Mouse (Mus musculus) liver, adult 2 months (tissue): ENCODE measurements around the gene Tmeff1. TPM values are rescaled to one million over a fixed set of nuclear protein-coding genes. Genes with fewer than 3 reads are reported as not detected.

Experiments
- DNase-seq: peaks from one replicate; pipeline ENCODE4 v3.0.0-alpha.2; 2011; ENCODE audit warnings: low read depth, low spot score; ENCODE audit errors: extremely low read depth
- H3K27ac ChIP-seq: fragments of 200-500 bp; replicated peaks from 2 replicates; pipeline ENCODE4 v1.5.1; 2012; ENCODE audit warnings: low read depth, mild to moderate bottlenecking, control low read depth, inconsistent platforms, low read length; ENCODE audit not compliant: insufficient read depth
- H3K27me3 ChIP-seq: fragments of 200-500 bp; 2 replicates; pipeline ENCODE4 v1.6.1; 2012; ENCODE audit warnings: mild to moderate bottlenecking, moderate library complexity, low read length, inconsistent platforms; ENCODE audit not compliant: control insufficient read depth, insufficient read depth
- H3K36me3 ChIP-seq: fragments of 200-500 bp; 2 replicates; pipeline ENCODE4 v1.6.1; 2012; ENCODE audit warnings: low read length, inconsistent platforms; ENCODE audit not compliant: control insufficient read depth, insufficient read depth
- H3K4me1 ChIP-seq: fragments of 200-500 bp; 2 replicates; pipeline ENCODE4 v1.6.1; 2011; ENCODE audit warnings: low read length; ENCODE audit not compliant: control insufficient read depth, insufficient read depth
- H3K4me3 ChIP-seq: fragments of 200-500 bp; 2 replicates; pipeline ENCODE4 v1.5.1; 2011; ENCODE audit warnings: low read depth, mild to moderate bottlenecking, control low read depth, low read length, moderate library complexity; ENCODE audit not compliant: insufficient read depth
- H3K79me2 ChIP-seq: fragments of 200-500 bp; 2 replicates; pipeline ENCODE4 v1.6.1; 2012; ENCODE audit warnings: inconsistent platforms, mild to moderate bottlenecking, low read length, moderate library complexity; ENCODE audit not compliant: control insufficient read depth, insufficient read depth
- H3K9ac ChIP-seq: fragments of 200-500 bp; 2 replicates; pipeline ENCODE4 v1.6.1; 2012; ENCODE audit warnings: low read depth, mild to moderate bottlenecking, control low read depth, inconsistent platforms, low read length
- CTCF ChIP-seq: fragments of 200-500 bp; IDR thresholded peaks from 2 replicates; pipeline ENCODE4 v1.5.1; 2011; ENCODE audit warnings: low read depth, low read length, control low read depth
- POLR2A ChIP-seq: fragments of 200-500 bp; IDR thresholded peaks from 2 replicates; pipeline ENCODE4 v1.6.1; 2011; ENCODE audit warnings: low read length, control low read depth; ENCODE audit not compliant: insufficient read depth; ENCODE audit errors: extremely low read depth
- WGBS: fragments of 180-500 bp; shearing (Covaris S2); methylation state at CpG from one replicate; pipeline ENCODE4 v1.1.7; 2018; 5-methylcytosine and 5-hydroxymethylcytosine counted together
- polyA plus RNA-seq: library from polyadenylated mRNA; depleted of rRNA; stranded (reverse); fragments of >200 nt; gene quantifications from 2 replicates; pipeline ENCODE4 v1.2.3, GENCODE M21; 2012
- total RNA-seq: library from RNA; depleted of rRNA; stranded (reverse); fragments of >200 nt; gene quantifications from 2 replicates; pipeline ENCODE4 v1.2.3, GENCODE M21; 2014

Gene Tmeff1
- total and polyA plus RNA-seq, 2 experiments: 0.09 TPM; not detected in 1

DNA sequence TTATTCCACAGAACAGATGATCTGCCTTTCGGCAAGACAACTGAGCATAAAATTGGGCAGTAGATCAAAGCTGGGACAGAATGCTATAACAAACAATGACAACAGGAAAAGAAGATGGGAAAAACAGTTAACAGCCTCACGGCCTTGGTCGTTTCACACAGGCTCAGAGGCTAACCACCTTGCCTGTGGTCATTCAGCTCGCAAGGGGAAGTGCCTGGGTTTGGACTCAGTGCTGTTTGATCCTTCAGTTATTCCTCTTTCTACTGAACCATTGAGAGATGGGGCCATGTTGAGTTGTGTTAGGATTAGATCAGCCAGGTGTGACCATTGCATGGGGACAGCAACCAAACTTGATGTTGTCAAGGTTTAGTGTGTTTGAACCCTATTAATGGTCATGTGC is 75.2 kb downstream of the Tmeff1 start:
- Histone ChIP-seq H3K36me3 (no peaks in the 10 kb centered on the region), H3K4me1 (no peaks in the 10 kb centered on the region), H3K4me3 (no peak overlapping the region), H3K27ac (no peak overlapping the region), H3K79me2 (no peaks in the 10 kb centered on the region), H3K27me3 (no peaks in the 10 kb centered on the region), H3K9ac (no peak overlapping the region)
- 95% methylated on average over 4 of the region's 4 CpGs for WGBS
- no peak for TF ChIP-seq POLR2A
- no peak for TF ChIP-seq CTCF
- DNase-seq: no peak

DNA sequence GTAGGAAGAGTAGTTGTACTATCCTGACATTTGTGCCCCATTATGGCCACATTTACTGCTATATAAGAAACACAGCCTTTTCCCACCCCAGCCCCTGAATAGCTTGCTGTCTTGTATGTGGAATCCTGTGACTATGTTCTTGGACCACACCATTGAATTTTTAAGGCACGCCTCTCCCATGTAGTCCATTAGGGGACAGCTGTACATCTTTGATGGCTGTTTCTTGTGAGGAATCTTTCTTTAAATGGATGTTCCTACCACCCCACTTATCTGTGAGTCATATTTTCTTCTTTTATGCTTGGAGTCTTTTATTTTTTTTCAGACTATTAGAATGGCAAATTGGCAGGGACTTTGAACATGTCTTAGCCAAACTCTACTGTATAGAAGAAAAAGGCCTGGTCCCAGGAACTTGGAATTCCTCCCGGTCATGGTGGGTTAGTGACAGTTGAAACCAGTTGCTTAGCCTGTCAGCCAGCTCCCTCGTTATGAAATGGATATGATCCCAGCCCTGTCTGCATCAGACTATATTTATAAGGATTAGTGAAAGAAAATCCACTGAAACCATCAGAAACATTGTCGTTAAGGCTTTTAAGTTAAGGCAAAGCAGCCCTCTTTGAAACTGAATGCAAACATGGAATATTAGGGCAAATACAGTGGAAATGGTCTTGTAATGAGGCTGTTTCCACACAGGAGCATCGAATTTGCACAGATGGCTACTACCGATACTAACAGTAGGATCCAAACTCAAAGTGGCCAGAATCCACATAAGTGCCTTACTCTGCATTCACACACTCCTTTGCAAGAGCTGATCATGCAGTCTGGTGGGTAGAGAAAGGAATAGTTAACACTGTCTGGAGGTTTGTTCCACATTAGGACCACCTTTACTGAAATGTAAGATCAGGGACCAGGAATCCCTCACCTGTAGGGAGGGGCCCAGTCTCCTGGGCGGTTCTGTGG is 75.9 kb downstream of the Tmeff1 start:
- Histone ChIP-seq H3K4me3 (no peak overlapping the region), H3K27ac (no peak overlapping the region), H3K79me2 (no peaks in the 10 kb centered on the region), H3K9ac (no peak overlapping the region), H3K36me3 (no peaks in the 10 kb centered on the region), H3K27me3 (no peaks in the 10 kb centered on the region), H3K4me1 (no peaks in the 10 kb centered on the region)
- 93% methylated on average over 7 of the region's 7 CpGs for WGBS
- DNase-seq: no peak
- TF ChIP-seq POLR2A (no peak), CTCF (no peak)

DNA sequence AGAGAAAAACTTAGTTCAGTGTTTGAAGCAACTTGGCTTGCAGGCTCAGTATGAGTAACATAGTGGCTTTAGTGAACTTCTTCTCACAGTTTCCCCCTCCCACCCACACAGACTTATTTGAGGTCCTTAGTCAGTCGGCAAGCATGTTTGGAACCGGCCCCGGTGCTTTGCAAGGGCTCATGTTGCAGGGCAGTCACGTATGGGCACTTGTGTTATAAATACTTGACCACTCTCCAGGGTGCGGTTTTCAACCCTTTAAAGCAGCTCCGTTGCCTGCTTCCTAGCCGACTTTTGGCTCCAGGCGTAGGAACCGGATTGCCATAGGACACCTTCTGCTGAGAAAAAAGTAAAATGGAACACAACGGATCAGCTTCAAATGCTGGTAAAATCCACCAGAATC is 78.3 kb downstream of the Tmeff1 start, which contains the start of gene Cavin4:
Cavin4 (plus strand) TSS at position 244 of the 400 bp plus-strand sequence.
- 94% methylated on average over 10 of the region's 10 CpGs for WGBS
- no peak within 1 kb of the TSS for H3K27ac ChIP-seq
- H3K9ac ChIP-seq: no peak within 1 kb of the TSS
- H3K36me3 ChIP-seq: no peaks in the 10 kb centered on the region
- H3K4me3 ChIP-seq: no peak within 1 kb of the TSS
- TF ChIP-seq POLR2A (no peak), CTCF (no peak)
- no peaks in the 10 kb centered on the region for H3K27me3 ChIP-seq
- no peaks in the 10 kb centered on the region for H3K4me1 ChIP-seq
- DNase-seq: no peak
- H3K79me2 ChIP-seq: no peaks in the 10 kb centered on the region

DNA sequence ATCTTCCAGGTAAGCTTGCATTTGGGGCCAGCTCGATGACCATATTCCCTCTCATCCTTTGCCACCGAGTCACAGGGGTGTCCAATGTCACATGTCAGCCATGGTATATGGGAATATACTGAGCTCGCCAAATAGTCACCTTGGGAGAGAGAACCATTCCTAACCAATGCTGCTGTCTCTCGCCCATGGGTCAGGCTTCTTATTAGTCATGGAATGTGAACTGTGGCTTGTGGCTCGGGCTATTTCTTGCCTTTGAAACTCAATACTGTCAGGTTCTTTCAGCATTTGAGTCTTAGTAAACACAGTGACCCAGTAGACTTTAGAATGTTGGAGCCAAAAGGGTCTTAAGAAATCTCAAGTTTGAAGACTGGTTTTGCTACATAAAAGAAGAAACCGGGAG is 79.0 kb downstream of the Tmeff1 start:
- no peaks in the 10 kb centered on the region for H3K79me2 ChIP-seq
- TF ChIP-seq POLR2A (no peak), CTCF (no peak)
- no peaks in the 10 kb centered on the region for H3K27me3 ChIP-seq
- 98% methylated on average over 6 of the region's 6 CpGs for WGBS
- H3K4me3 ChIP-seq: no peak overlapping the region
- DNase-seq: no peak
- no peak overlapping the region for H3K27ac ChIP-seq
- no peaks in the 10 kb centered on the region for H3K36me3 ChIP-seq
- 0 out of 2 replicates have a peak, but pooled peaks cover 3% of the 10 kb centered on the region for H3K4me1 ChIP-seq
- H3K9ac ChIP-seq: no peak overlapping the region

DNA sequence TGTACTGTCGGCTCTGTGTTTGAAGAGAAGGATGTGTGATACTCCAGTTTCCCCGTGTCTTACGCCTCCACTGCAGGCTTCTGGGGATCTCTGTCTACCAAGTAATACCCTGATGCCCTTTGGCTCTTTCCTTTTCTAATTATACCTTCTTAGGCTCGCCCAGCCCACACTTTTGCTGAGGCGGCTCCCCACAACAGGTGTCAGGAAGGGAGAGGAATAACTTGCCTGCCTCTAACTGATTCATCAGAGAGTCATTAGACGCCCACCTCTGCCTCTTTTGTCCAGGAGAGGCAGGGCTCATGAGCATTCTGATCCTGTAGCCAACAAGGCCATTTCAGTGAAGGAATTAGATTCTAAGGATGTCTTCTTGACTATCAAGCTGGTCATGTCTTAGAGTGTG is 82.3 kb downstream of the Tmeff1 start:
- H3K79me2 ChIP-seq: no peaks in the 10 kb centered on the region
- no peak overlapping the region for H3K27ac ChIP-seq
- H3K27me3 ChIP-seq: no peaks in the 10 kb centered on the region
- no peaks in the 10 kb centered on the region for H3K36me3 ChIP-seq
- H3K9ac ChIP-seq: no peak overlapping the region
- DNase-seq: no peak
- H3K4me1 ChIP-seq: peaks cover 3% of the 10 kb centered on the region; the same call in 1 of the 2 replicates
- 96% methylated on average over 6 of the region's 6 CpGs for WGBS
- no peak overlapping the region for H3K4me3 ChIP-seq
- TF ChIP-seq CTCF: no peak
- no peak for TF ChIP-seq POLR2A

DNA sequence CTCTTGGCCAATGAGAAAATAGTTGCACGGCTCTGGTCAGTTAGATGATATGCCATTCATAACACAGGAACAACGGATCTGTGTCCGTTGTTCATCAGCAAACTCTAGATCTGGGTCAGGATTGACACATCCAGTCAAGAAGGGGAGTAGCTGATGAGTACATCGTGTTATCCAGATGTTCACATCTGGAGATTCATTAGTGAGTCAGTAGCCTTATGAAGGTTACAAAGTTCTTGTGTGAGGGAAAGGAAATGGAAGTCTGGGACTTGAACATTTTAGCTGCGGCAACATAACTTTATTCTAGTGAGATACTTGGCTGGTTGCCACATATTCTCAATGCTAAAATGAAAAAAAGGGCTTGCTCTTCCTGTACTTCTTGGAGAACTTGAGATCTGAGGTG is 87.9 kb downstream of the Tmeff1 start:
- H3K79me2 ChIP-seq: no peaks in the 10 kb centered on the region
- H3K27ac ChIP-seq: no peak overlapping the region
- H3K27me3 ChIP-seq: no peaks in the 10 kb centered on the region
- no peak overlapping the region for H3K4me3 ChIP-seq
- H3K4me1 ChIP-seq: peaks cover 3% of the 10 kb centered on the region; the same call in 1 of the 2 replicates
- no peaks in the 10 kb centered on the region for H3K36me3 ChIP-seq
- 78% methylated on average over 5 of the region's 5 CpGs for WGBS
- TF ChIP-seq CTCF (no peak), POLR2A (no peak)
- DNase-seq: no peak
- H3K9ac ChIP-seq: no peak overlapping the region
